Mouse (Mus musculus) hindbrain, embryonic 16.5 days (tissue): ENCODE data around the gene Sdk2. TPM values are rescaled to one million over a fixed set of nuclear protein-coding genes. Genes with fewer than 3 reads are reported as not detected.
A peak's percentile ranks its signal among the peaks of the same experiment; 100 is the strongest.

Experiments
- ATAC-seq: fragments of 200-750 bp; cut with Nextera tagmentation; 2 replicates; pipeline ENCODE4 v1.8.0; 2017; ENCODE audit warnings: moderate TSS enrichment, moderate library complexity
- H3K27ac ChIP-seq: fragments of 300-500 bp; sonication (generic); 2 replicates; pipeline ENCODE4 v1.5.1; 2014; ENCODE audit warnings: low read depth, mild to moderate bottlenecking, control low read depth, low read length, moderate library complexity
- H3K27me3 ChIP-seq: fragments of 300-500 bp; sonication (generic); replicated peaks from 2 replicates; pipeline ENCODE4 v1.6.1; 2014; ENCODE audit warnings: low read length; ENCODE audit not compliant: control insufficient read depth, insufficient read depth
- H3K36me3 ChIP-seq: fragments of 300-500 bp; sonication (generic); 2 replicates; pipeline ENCODE4 v1.6.1; 2014; ENCODE audit warnings: mild to moderate bottlenecking, low read length, moderate library complexity, mixed read lengths; ENCODE audit not compliant: control insufficient read depth, insufficient read depth
- H3K4me1 ChIP-seq: fragments of 300-500 bp; sonication (generic); 2 replicates; pipeline ENCODE4 v1.6.1; 2014; ENCODE audit warnings: low read depth, low read length; ENCODE audit not compliant: control insufficient read depth, insufficient read depth
- H3K4me2 ChIP-seq: fragments of 300-500 bp; sonication (generic); 2 replicates; pipeline ENCODE4 v1.6.1; 2014; ENCODE audit warnings: mild to moderate bottlenecking, low read length, control low read depth, moderate library complexity
- H3K4me3 ChIP-seq: fragments of 300-500 bp; sonication (generic); 2 replicates; pipeline ENCODE4 v1.5.1; 2014; ENCODE audit warnings: mild to moderate bottlenecking, low read length, control low read depth, moderate library complexity
- H3K9ac ChIP-seq: fragments of 300-500 bp; sonication (generic); 2 replicates; pipeline ENCODE4 v1.6.1; 2014; ENCODE audit warnings: low read depth, mild to moderate bottlenecking, control low read depth, low read length, moderate library complexity
- H3K9me3 ChIP-seq: fragments of 300-500 bp; sonication (generic); 2 replicates; pipeline ENCODE4 v1.6.1; 2014; ENCODE audit warnings: mild to moderate bottlenecking, low read length, moderate library complexity; ENCODE audit not compliant: control insufficient read depth
- WGBS: fragments of 180-500 bp; shearing (Covaris S2); extraction: QIAGEN DNeasy Blood & Tissue Kit; methylation state at CpG from one replicate; pipeline ENCODE4 v1.1.7; 2014; 5-methylcytosine and 5-hydroxymethylcytosine counted together
- polyA plus RNA-seq: library from polyadenylated mRNA; unstranded; fragments of >200 nt; fragmentation: Nextera tagmentation; extraction: Ambion mirVana; gene quantifications from 2 replicates; pipeline ENCODE4 v1.2.1, GENCODE M21; 2015

Gene Sdk2
- polyA plus RNA-seq, 1 experiment from 2014 or later: 3.3 TPM

GRCm38 (mm10) chr11:113942101-113942735 is 124.6 kb downstream of the Sdk2 start:
- no peak overlapping the region for H3K4me2 ChIP-seq
- H3K27me3 ChIP-seq: no peaks in the 10 kb centered on the region
- no peak overlapping the region for H3K27ac ChIP-seq
- no peak for ATAC-seq
- H3K9ac ChIP-seq: no peak overlapping the region
- 37% methylated on average over 9 of the region's 9 CpGs for WGBS
- no peaks in the 10 kb centered on the region for H3K9me3 ChIP-seq
- no peak overlapping the region for H3K4me3 ChIP-seq
- 0 out of 2 replicates have a peak, but pooled peaks cover 3% of the 10 kb centered on the region for H3K4me1 ChIP-seq
- H3K36me3 ChIP-seq: no peaks in the 10 kb centered on the region

- WGBS: 31% methylated on average over 9 of the region's 9 CpGs
- ATAC-seq: no peak
- Histone ChIP-seq H3K4me2 (no peak overlapping the region), H3K4me1 (peaks cover 13% of the 10 kb centered on the region), H3K9me3 (no peaks in the 10 kb centered on the region), H3K27ac (no peak overlapping the region), H3K27me3 (no peaks in the 10 kb centered on the region; the same call in 1 of the 2 replicates), H3K4me3 (no peak overlapping the region), H3K36me3 (no peaks in the 10 kb centered on the region), H3K9ac (no peak overlapping the region)
These were observed 133.2 kb downstream of the Sdk2 start for GRCm38 (mm10) chr11:113933678-113934077.

- Histone ChIP-seq H3K4me3 (no peak overlapping the region), H3K4me2 (no peak overlapping the region), H3K9me3 (no peaks in the 10 kb centered on the region), H3K27ac (no peak overlapping the region), H3K36me3 (no peaks in the 10 kb centered on the region), H3K9ac (no peak overlapping the region), H3K27me3 (no peaks in the 10 kb centered on the region; the same call in 1 of the 2 replicates), H3K4me1 (peaks cover 17% of the 10 kb centered on the region)
- ATAC-seq: no peak
- 61% methylated on average over 7 of the region's 7 CpGs for WGBS
These were observed 133.9 kb downstream of the Sdk2 start for GRCm38 (mm10) chr11:113932909-113933308.

- Histone ChIP-seq H3K27ac (no peak overlapping the region; the same call in none of the 2 replicates), H3K9me3 (no peaks in the 10 kb centered on the region), H3K27me3 (no peaks in the 10 kb centered on the region; the same call in 1 of the 2 replicates), H3K9ac (no peak overlapping the region), H3K4me3 (no peak overlapping the region), H3K4me2 (no peak overlapping the region), H3K4me1 (peaks cover 17% of the 10 kb centered on the region), H3K36me3 (no peaks in the 10 kb centered on the region)
- 46% methylated on average over 4 of the region's 4 CpGs for WGBS
- ATAC-seq: no peak
These were observed 135.1 kb downstream of the Sdk2 start for GRCm38 (mm10) chr11:113931701-113932100.

GRCm38 (mm10) chr11:113930112-113930511 is 136.7 kb downstream of the Sdk2 start:
- Histone ChIP-seq H3K4me1 (peaks cover 17% of the 10 kb centered on the region), H3K4me3 (no peak overlapping the region), H3K9me3 (no peaks in the 10 kb centered on the region), H3K9ac (no peak overlapping the region), H3K27me3 (no peaks in the 10 kb centered on the region; the same call in 1 of the 2 replicates), H3K36me3 (no peaks in the 10 kb centered on the region), H3K27ac (no peak overlapping the region), H3K4me2 (no peak overlapping the region)
- whole genome bisulfite sequencing: 41% methylated on average over 11 of the region's 11 CpGs
- no peak for ATAC-seq

- H3K4me2 ChIP-seq: no peak overlapping the region
- no peaks in the 10 kb centered on the region for H3K27me3 ChIP-seq
- H3K4me1 ChIP-seq: peaks cover 17% of the 10 kb centered on the region
- WGBS: 50% methylated on average over 2 of the region's 2 CpGs
- peak overlapping the region; percentile 23; the same call in 1 of the 2 replicates for H3K9ac ChIP-seq
- no peak for ATAC-seq
- H3K36me3 ChIP-seq: no peaks in the 10 kb centered on the region
- no peak overlapping the region for H3K27ac ChIP-seq
- H3K4me3 ChIP-seq: no peak overlapping the region
- H3K9me3 ChIP-seq: no peaks in the 10 kb centered on the region
These were observed 138.0 kb downstream of the Sdk2 start for GRCm38 (mm10) chr11:113928831-113929230.

GRCm38 (mm10) chr11:113928291-113928690 is 138.6 kb downstream of the Sdk2 start:
- H3K27me3 ChIP-seq: no peaks in the 10 kb centered on the region
- H3K9me3 ChIP-seq: no peaks in the 10 kb centered on the region
- H3K27ac ChIP-seq: no peak overlapping the region
- H3K36me3 ChIP-seq: no peaks in the 10 kb centered on the region
- ATAC-seq: peak; percentile 53; the same call in 1 of the 2 replicates
- no peak overlapping the region for H3K4me2 ChIP-seq
- H3K9ac ChIP-seq: peak overlapping the region; percentile 23; the same call in 1 of the 2 replicates
- no peak overlapping the region for H3K4me3 ChIP-seq
- WGBS: 41% methylated on average over 9 of the region's 9 CpGs
- H3K4me1 ChIP-seq: peaks cover 17% of the 10 kb centered on the region

GRCm38 (mm10) chr11:113927826-113928225 is 139.0 kb downstream of the Sdk2 start:
- no peaks in the 10 kb centered on the region for H3K36me3 ChIP-seq
- no peak overlapping the region for H3K4me3 ChIP-seq
- H3K9ac ChIP-seq: no peak overlapping the region
- no peak overlapping the region for H3K27ac ChIP-seq
- ATAC-seq: no peak
- WGBS: 79% methylated on average over 3 of the region's 3 CpGs
- H3K27me3 ChIP-seq: no peaks in the 10 kb centered on the region
- H3K4me2 ChIP-seq: no peak overlapping the region
- H3K9me3 ChIP-seq: no peaks in the 10 kb centered on the region
- H3K4me1 ChIP-seq: peaks cover 17% of the 10 kb centered on the region

- Histone ChIP-seq H3K36me3 (no peaks in the 10 kb centered on the region), H3K27me3 (no peaks in the 10 kb centered on the region), H3K4me3 (no peak overlapping the region), H3K27ac (no peak overlapping the region), H3K9me3 (no peaks in the 10 kb centered on the region), H3K4me2 (no peak overlapping the region), H3K4me1 (peaks cover 16% of the 10 kb centered on the region), H3K9ac (no peak overlapping the region)
- WGBS: 71% methylated on average over 11 of the region's 11 CpGs
- ATAC-seq: no peak
These were observed 139.6 kb downstream of the Sdk2 start for GRCm38 (mm10) chr11:113927231-113927630.
